Mouse (Mus musculus): ENCODE results near the gene Lix1l. TPM values are rescaled to one million over a fixed set of nuclear protein-coding genes. Genes with fewer than 3 reads are reported as not detected.

Lix1l gene
- polyA plus RNA-seq, 1 experiment from 2014 or later: 6.4 TPM

GRCm38 (mm10) chr3:96563267-96563666 is 37.7 kb upstream of the Lix1l start:
- H3K4me1 ChIP-seq (ENCODE audit: control insufficient read depth, insufficient read depth, low read length): peaks cover 29% of the 10 kb centered on the region
- WGBS (ENCODE audit: insufficient replicate concordance): 92% methylated on average over 8 of the region's 8 CpGs
- ATAC-seq (replicated peaks; ENCODE audit: insufficient number of reproducible peaks, low FRiP score, low TSS enrichment): no peak
- no peak overlapping the region for H3K4me3 ChIP-seq (ENCODE audit: low read depth, low read length)
- peaks cover 18% of the 10 kb centered on the region for H3K36me3 ChIP-seq (ENCODE audit: control insufficient read depth, insufficient read depth, low read length)
- no peaks in the 10 kb centered on the region for H3K9me3 ChIP-seq (replicated peaks; ENCODE audit: control insufficient read depth, low read length)
- no peaks in the 10 kb centered on the region for H3K27me3 ChIP-seq (ENCODE audit: control insufficient read depth, insufficient read depth, low read length)
- no peak overlapping the region for H3K9ac ChIP-seq (ENCODE audit: low read depth, low read length)
- H3K4me2 ChIP-seq: no peak overlapping the region
- H3K27ac ChIP-seq (ENCODE audit: low read depth, low read length): 0 out of 2 replicates have a peak overlapping the region, but pooled peaks have one; percentile 8

GRCm38 (mm10) chr3:96563911-96564632 is 36.9 kb upstream of the Lix1l start:
- Histone ChIP-seq H3K9ac (ENCODE audit: low read depth, low read length) (0 out of 2 replicates have a peak overlapping the region, but pooled peaks have one; percentile 3), H3K9me3 (replicated peaks; ENCODE audit: control insufficient read depth, low read length) (no peaks in the 10 kb centered on the region), H3K27ac (ENCODE audit: low read depth, low read length) (peak overlapping the region; percentile 85), H3K36me3 (ENCODE audit: control insufficient read depth, insufficient read depth, low read length) (peaks cover 18% of the 10 kb centered on the region), H3K4me1 (ENCODE audit: control insufficient read depth, insufficient read depth, low read length) (peaks cover 29% of the 10 kb centered on the region), H3K27me3 (ENCODE audit: control insufficient read depth, insufficient read depth, low read length) (no peaks in the 10 kb centered on the region), H3K4me2 (peak overlapping the region; percentile 31), H3K4me3 (ENCODE audit: low read depth, low read length) (no peak overlapping the region)
- ATAC-seq (replicated peaks; ENCODE audit: insufficient number of reproducible peaks, low FRiP score, low TSS enrichment): peak; percentile 38; the same call in 1 of the 2 replicates
- WGBS (ENCODE audit: insufficient replicate concordance): 42% methylated on average over 10 of the region's 10 CpGs

GRCm38 (mm10) chr3:96564633-96565032 is 36.3 kb upstream of the Lix1l start:
- Histone ChIP-seq H3K9me3 (replicated peaks; ENCODE audit: control insufficient read depth, low read length) (no peaks in the 10 kb centered on the region), H3K27me3 (ENCODE audit: control insufficient read depth, insufficient read depth, low read length) (no peaks in the 10 kb centered on the region), H3K4me2 (peak overlapping the region; percentile 31), H3K4me1 (ENCODE audit: control insufficient read depth, insufficient read depth, low read length) (peaks cover 27% of the 10 kb centered on the region), H3K4me3 (ENCODE audit: low read depth, low read length) (no peak overlapping the region), H3K27ac (ENCODE audit: low read depth, low read length) (peak overlapping the region; percentile 85), H3K36me3 (ENCODE audit: control insufficient read depth, insufficient read depth, low read length) (peaks cover 16% of the 10 kb centered on the region), H3K9ac (ENCODE audit: low read depth, low read length) (0 out of 2 replicates have a peak overlapping the region, but pooled peaks have one; percentile 3)
- 32% methylated on average over 7 of the region's 7 CpGs for WGBS (ENCODE audit: insufficient replicate concordance)
- ATAC-seq (replicated peaks; ENCODE audit: insufficient number of reproducible peaks, low FRiP score, low TSS enrichment): 0 out of 2 replicates have a peak, but pooled peaks have one; percentile 35

GRCm38 (mm10) chr3:96565105-96565504 is 35.8 kb upstream of the Lix1l start:
- Histone ChIP-seq H3K27ac (ENCODE audit: low read depth, low read length) (peak overlapping the region; percentile 85), H3K4me1 (ENCODE audit: control insufficient read depth, insufficient read depth, low read length) (peaks cover 26% of the 10 kb centered on the region)
- 92% methylated on average over 3 of the region's 3 CpGs for WGBS (ENCODE audit: insufficient replicate concordance)

GRCm38 (mm10) chr3:96566661-96567450 is 34.1 kb upstream of the Lix1l start:
- ATAC-seq (replicated peaks; ENCODE audit: insufficient number of reproducible peaks, low FRiP score, low TSS enrichment): no peak
- 75% methylated on average over 8 of the region's 8 CpGs for WGBS (ENCODE audit: insufficient replicate concordance)
- Histone ChIP-seq H3K4me2 (no peak overlapping the region), H3K9me3 (replicated peaks; ENCODE audit: control insufficient read depth, low read length) (no peaks in the 10 kb centered on the region), H3K4me1 (ENCODE audit: control insufficient read depth, insufficient read depth, low read length) (peaks cover 13% of the 10 kb centered on the region), H3K9ac (ENCODE audit: low read depth, low read length) (no peak overlapping the region), H3K36me3 (ENCODE audit: control insufficient read depth, insufficient read depth, low read length) (no peaks in the 10 kb centered on the region), H3K4me3 (ENCODE audit: low read depth, low read length) (no peak overlapping the region), H3K27me3 (ENCODE audit: control insufficient read depth, insufficient read depth, low read length) (no peaks in the 10 kb centered on the region), H3K27ac (ENCODE audit: low read depth, low read length) (no peak overlapping the region)

More at GRCm38 (mm10) chr3:96565105-96565504, 35.8 kb upstream of the Lix1l start:
- no peak for ATAC-seq (replicated peaks; ENCODE audit: insufficient number of reproducible peaks, low FRiP score, low TSS enrichment)
- Histone ChIP-seq H3K9me3 (replicated peaks; ENCODE audit: control insufficient read depth, low read length) (no peaks in the 10 kb centered on the region), H3K4me3 (ENCODE audit: low read depth, low read length) (no peak overlapping the region), H3K36me3 (ENCODE audit: control insufficient read depth, insufficient read depth, low read length) (peaks cover 12% of the 10 kb centered on the region), H3K27me3 (ENCODE audit: control insufficient read depth, insufficient read depth, low read length) (no peaks in the 10 kb centered on the region), H3K9ac (ENCODE audit: low read depth, low read length) (no peak overlapping the region), H3K4me2 (no peak overlapping the region)

GRCm38 (mm10) chr3:96568605-96569004 is 32.3 kb upstream of the Lix1l start:
- Histone ChIP-seq H3K27ac (ENCODE audit: low read depth, low read length) (no peak overlapping the region), H3K4me3 (ENCODE audit: low read depth, low read length) (no peak overlapping the region)
- WGBS (ENCODE audit: insufficient replicate concordance): 76% methylated on average over 8 of the region's 8 CpGs

GRCm38 (mm10) chr3:96569506-96569905 is 31.4 kb upstream of the Lix1l start:
- H3K27ac ChIP-seq (ENCODE audit: low read depth, low read length): no peak overlapping the region

More at GRCm38 (mm10) chr3:96568605-96569004, 32.3 kb upstream of the Lix1l start:
- no peak for ATAC-seq (replicated peaks; ENCODE audit: insufficient number of reproducible peaks, low FRiP score, low TSS enrichment)
- Histone ChIP-seq H3K9me3 (replicated peaks; ENCODE audit: control insufficient read depth, low read length) (no peaks in the 10 kb centered on the region), H3K4me2 (no peak overlapping the region), H3K36me3 (ENCODE audit: control insufficient read depth, insufficient read depth, low read length) (no peaks in the 10 kb centered on the region), H3K27me3 (ENCODE audit: control insufficient read depth, insufficient read depth, low read length) (no peaks in the 10 kb centered on the region), H3K4me1 (ENCODE audit: control insufficient read depth, insufficient read depth, low read length) (peaks cover 17% of the 10 kb centered on the region), H3K9ac (ENCODE audit: low read depth, low read length) (no peak overlapping the region)

GRCm38 (mm10) chr3:96569966-96570605 is 30.9 kb upstream of the Lix1l start:
- Histone ChIP-seq H3K4me1 (ENCODE audit: control insufficient read depth, insufficient read depth, low read length) (peaks cover 21% of the 10 kb centered on the region), H3K9me3 (replicated peaks; ENCODE audit: control insufficient read depth, low read length) (no peaks in the 10 kb centered on the region), H3K36me3 (ENCODE audit: control insufficient read depth, insufficient read depth, low read length) (no peaks in the 10 kb centered on the region), H3K9ac (ENCODE audit: low read depth, low read length) (no peak overlapping the region), H3K4me2 (no peak overlapping the region), H3K27ac (ENCODE audit: low read depth, low read length) (no peak overlapping the region), H3K27me3 (ENCODE audit: control insufficient read depth, insufficient read depth, low read length) (no peaks in the 10 kb centered on the region), H3K4me3 (ENCODE audit: low read depth, low read length) (no peak overlapping the region)
- no peak for ATAC-seq (replicated peaks; ENCODE audit: insufficient number of reproducible peaks, low FRiP score, low TSS enrichment)
- 76% methylated on average over 11 of the region's 11 CpGs for WGBS (ENCODE audit: insufficient replicate concordance)

More at GRCm38 (mm10) chr3:96569506-96569905, 31.4 kb upstream of the Lix1l start:
- 84% methylated on average over 13 of the region's 13 CpGs for WGBS (ENCODE audit: insufficient replicate concordance)
- no peak for ATAC-seq (replicated peaks; ENCODE audit: insufficient number of reproducible peaks, low FRiP score, low TSS enrichment)
- peaks cover 21% of the 10 kb centered on the region for H3K4me1 ChIP-seq (ENCODE audit: control insufficient read depth, insufficient read depth, low read length)
- H3K36me3 ChIP-seq (ENCODE audit: control insufficient read depth, insufficient read depth, low read length): no peaks in the 10 kb centered on the region
- no peaks in the 10 kb centered on the region for H3K27me3 ChIP-seq (ENCODE audit: control insufficient read depth, insufficient read depth, low read length)
- H3K4me3 ChIP-seq (ENCODE audit: low read depth, low read length): no peak overlapping the region
- H3K9ac ChIP-seq (ENCODE audit: low read depth, low read length): no peak overlapping the region
- H3K9me3 ChIP-seq (replicated peaks; ENCODE audit: control insufficient read depth, low read length): no peaks in the 10 kb centered on the region
- no peak overlapping the region for H3K4me2 ChIP-seq

Data from heart, embryonic 11.5 days (tissue).